Mouse (Mus musculus) neural tube, embryonic 12.5 days (tissue): ENCODE data around the gene B3galnt1. TPM values are rescaled to one million over a fixed set of nuclear protein-coding genes. Genes with fewer than 3 reads are reported as not detected.

Experiments used
- ATAC-seq: fragments of 200-750 bp; cut with Nextera tagmentation; 2 replicates; pipeline ENCODE4 v1.8.0; 2017; ENCODE audit warnings: low read depth, mild to moderate bottlenecking, moderate TSS enrichment, moderate library complexity; ENCODE audit not compliant: low FRiP score
- H3K27ac ChIP-seq: fragments of 300-500 bp; sonication (generic); 2 replicates; pipeline ENCODE4 v1.5.1; 2016
- H3K27me3 ChIP-seq: fragments of 300-500 bp; sonication (generic); replicated peaks from 2 replicates; pipeline ENCODE4 v1.6.1; 2016; ENCODE audit warnings: mild to moderate bottlenecking
- H3K36me3 ChIP-seq: fragments of 300-500 bp; sonication (generic); 2 replicates; pipeline ENCODE4 v1.6.1; 2016; ENCODE audit warnings: mild to moderate bottlenecking
- H3K4me1 ChIP-seq: fragments of 300-500 bp; sonication (generic); 2 replicates; pipeline ENCODE4 v1.6.1; 2016
- H3K4me2 ChIP-seq: fragments of 300-500 bp; sonication (generic); replicated peaks from 2 replicates; pipeline ENCODE4 v1.6.1; 2016; ENCODE audit warnings: mild to moderate bottlenecking
- H3K4me3 ChIP-seq: fragments of 300-500 bp; sonication (generic); 2 replicates; pipeline ENCODE4 v1.5.1; 2016
- H3K9ac ChIP-seq: fragments of 300-500 bp; sonication (generic); 2 replicates; pipeline ENCODE4 v1.6.1; 2016; ENCODE audit warnings: mild to moderate bottlenecking
- H3K9me3 ChIP-seq: fragments of 300-500 bp; sonication (generic); 2 replicates; pipeline ENCODE4 v1.6.1; 2016; ENCODE audit warnings: mild to moderate bottlenecking
- whole genome bisulfite sequencing: fragments of 180-500 bp; shearing (Covaris S2); methylation state at CpG from one replicate; pipeline ENCODE4 v1.1.7; 2016; 5-methylcytosine and 5-hydroxymethylcytosine counted together
- polyA plus RNA-seq: library from polyadenylated mRNA; unstranded; fragments of >200 nt; fragmentation: Nextera tagmentation; extraction: Ambion mirVana; gene quantifications from 2 replicates; pipeline ENCODE4 v1.2.1, GENCODE M21; 2016

B3galnt1 gene
- polyA plus RNA-seq, 1 experiment from 2014 or later: 46.9 TPM

DNA sequence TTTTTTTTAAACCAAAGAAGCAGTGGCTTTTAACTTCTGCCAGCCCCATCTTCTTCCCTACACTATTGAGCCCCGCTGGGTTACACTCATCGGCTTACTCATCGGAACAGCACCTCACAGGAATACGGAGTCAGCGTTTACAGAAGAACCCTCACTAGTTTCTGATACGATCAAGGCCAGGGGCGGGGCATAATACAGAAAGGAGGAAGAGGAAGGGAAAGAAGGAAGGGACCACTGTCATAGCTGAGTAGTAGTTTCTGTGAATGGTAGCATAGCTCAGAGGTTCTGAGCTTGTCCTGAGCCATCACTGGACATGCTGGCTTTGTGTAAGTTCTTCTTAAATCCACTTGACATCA is 38.8 kb downstream of the B3galnt1 start:
- ATAC-seq: no peak
- Histone ChIP-seq H3K27ac (no peak overlapping the region), H3K9me3 (no peaks in the 10 kb centered on the region), H3K36me3 (no peaks in the 10 kb centered on the region), H3K4me2 (no peak overlapping the region), H3K4me3 (no peak overlapping the region), H3K27me3 (no peaks in the 10 kb centered on the region), H3K9ac (no peak overlapping the region), H3K4me1 (no peaks in the 10 kb centered on the region; the same call in 1 of the 2 replicates)
- WGBS: 94% methylated on average over 7 of the region's 7 CpGs

DNA sequence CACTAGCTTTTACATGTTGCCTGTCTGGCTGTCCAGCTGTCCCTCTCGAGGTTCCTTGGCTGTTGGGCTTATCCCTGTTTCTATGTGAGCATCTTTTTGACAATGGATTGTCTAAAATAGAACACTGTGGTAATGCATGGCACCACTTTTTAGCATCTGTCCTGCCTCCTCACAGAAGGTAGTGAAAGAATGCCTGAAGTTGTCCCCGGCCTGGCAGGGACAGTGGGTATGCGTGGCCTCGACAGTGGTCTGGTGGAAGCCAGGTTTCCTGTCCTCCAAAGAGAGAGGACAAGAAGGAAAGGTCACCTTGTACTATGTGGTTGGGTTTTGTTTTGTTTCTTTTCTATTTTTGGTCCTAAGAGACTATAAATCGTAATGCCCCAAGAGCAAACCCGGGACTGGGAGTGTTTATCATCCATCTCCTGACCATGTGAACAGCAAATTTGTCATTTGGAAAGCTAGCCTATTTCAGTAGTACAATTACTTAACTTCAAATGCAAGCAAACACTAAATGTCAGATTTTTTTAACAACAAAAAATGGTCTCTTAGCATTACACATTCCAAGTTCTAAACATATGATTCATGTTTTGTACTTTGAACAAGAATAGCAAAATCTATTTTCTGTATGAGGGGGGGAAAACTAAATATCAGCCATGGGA is 39.3 kb downstream of the B3galnt1 start:
- Histone ChIP-seq H3K9ac (no peak overlapping the region), H3K9me3 (no peaks in the 10 kb centered on the region), H3K4me3 (no peak overlapping the region), H3K27me3 (no peaks in the 10 kb centered on the region), H3K4me1 (no peaks in the 10 kb centered on the region; the same call in 1 of the 2 replicates), H3K36me3 (no peaks in the 10 kb centered on the region), H3K27ac (no peak overlapping the region), H3K4me2 (no peak overlapping the region)
- ATAC-seq: no peak
- 85% methylated on average over 6 of the region's 6 CpGs for WGBS

DNA sequence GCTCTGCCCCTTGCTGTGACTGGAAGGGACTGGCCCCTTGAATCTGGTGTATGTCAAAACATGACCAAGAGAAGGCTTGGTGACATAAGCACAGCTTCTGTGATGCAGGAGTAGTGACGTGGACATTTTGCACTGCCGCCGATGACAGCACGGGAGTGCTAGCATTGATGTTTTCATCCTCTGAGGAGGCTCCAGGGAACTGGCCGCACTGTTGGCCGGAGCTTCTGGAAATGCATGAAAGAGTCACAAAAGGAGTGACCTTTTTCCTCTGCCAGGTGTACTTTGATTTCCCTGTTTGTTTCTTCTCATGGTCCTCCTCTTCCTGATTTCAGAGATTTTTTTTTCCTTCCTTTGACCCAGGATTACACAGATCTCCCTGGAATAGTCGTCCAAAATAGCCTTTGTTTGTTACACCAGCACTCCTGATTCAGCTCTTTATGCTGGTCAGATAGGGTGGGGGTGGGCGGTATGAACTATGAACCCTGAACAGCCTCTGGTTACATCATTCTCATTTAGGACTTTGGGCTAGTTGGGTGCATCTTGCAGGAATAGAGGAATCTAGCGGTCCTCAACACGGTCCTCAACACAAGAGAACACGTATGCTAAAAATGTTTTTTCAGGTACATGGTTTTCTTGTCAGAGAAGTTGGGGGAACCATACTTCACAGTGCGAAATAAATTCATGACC is 42.5 kb downstream of the B3galnt1 start:
- H3K4me3 ChIP-seq: no peak overlapping the region
- H3K4me1 ChIP-seq: no peaks in the 10 kb centered on the region; the same call in 1 of the 2 replicates
- H3K4me2 ChIP-seq: no peak overlapping the region
- no peaks in the 10 kb centered on the region for H3K9me3 ChIP-seq
- H3K36me3 ChIP-seq: peaks cover 15% of the 10 kb centered on the region; the same call in 1 of the 2 replicates
- H3K9ac ChIP-seq: no peak overlapping the region
- H3K27me3 ChIP-seq: no peaks in the 10 kb centered on the region
- ATAC-seq: no peak
- WGBS: 86% methylated on average over 12 of the region's 12 CpGs
- H3K27ac ChIP-seq: no peak overlapping the region

DNA sequence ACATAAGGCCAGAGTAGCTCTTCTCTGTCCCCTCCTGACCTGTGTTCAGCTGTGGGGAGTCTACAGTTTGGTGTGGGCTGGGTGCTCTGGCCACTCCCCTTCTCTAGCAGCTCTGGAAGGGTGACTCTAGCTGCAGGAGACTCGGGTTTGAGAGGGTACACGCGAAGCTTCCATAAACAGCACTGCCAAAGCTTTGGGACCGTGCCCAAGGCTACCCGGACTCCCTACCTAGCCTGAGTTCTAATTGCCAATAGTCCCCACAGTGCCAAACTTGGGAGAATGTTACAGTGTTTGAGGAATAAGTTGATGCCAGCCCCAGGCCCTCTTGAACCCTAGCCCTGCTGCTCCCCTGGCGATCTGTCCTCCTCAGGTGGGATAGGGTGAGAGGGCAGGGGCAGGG is 43.2 kb downstream of the B3galnt1 start:
- WGBS: 94% methylated on average over 6 of the region's 6 CpGs
- Histone ChIP-seq H3K36me3 (peaks cover 15% of the 10 kb centered on the region; the same call in 1 of the 2 replicates), H3K27ac (no peak overlapping the region), H3K9me3 (no peaks in the 10 kb centered on the region), H3K4me3 (no peak overlapping the region), H3K4me1 (no peaks in the 10 kb centered on the region; the same call in 1 of the 2 replicates), H3K9ac (no peak overlapping the region), H3K27me3 (no peaks in the 10 kb centered on the region), H3K4me2 (no peak overlapping the region)
- no peak for ATAC-seq

- no peaks in the 10 kb centered on the region for H3K4me1 ChIP-seq
- no peak overlapping the region for H3K9ac ChIP-seq
- 82% methylated on average over 4 of the region's 4 CpGs for WGBS
- H3K9me3 ChIP-seq: no peaks in the 10 kb centered on the region
- peaks cover 15% of the 10 kb centered on the region for H3K36me3 ChIP-seq
- H3K27me3 ChIP-seq: no peaks in the 10 kb centered on the region
- H3K27ac ChIP-seq: no peak overlapping the region
- H3K4me2 ChIP-seq: no peak overlapping the region
- ATAC-seq: no peak
- no peak overlapping the region for H3K4me3 ChIP-seq
These were observed 49.2 kb downstream of the B3galnt1 start for GRCm38 (mm10) chr3:69549602-69550001.

DNA sequence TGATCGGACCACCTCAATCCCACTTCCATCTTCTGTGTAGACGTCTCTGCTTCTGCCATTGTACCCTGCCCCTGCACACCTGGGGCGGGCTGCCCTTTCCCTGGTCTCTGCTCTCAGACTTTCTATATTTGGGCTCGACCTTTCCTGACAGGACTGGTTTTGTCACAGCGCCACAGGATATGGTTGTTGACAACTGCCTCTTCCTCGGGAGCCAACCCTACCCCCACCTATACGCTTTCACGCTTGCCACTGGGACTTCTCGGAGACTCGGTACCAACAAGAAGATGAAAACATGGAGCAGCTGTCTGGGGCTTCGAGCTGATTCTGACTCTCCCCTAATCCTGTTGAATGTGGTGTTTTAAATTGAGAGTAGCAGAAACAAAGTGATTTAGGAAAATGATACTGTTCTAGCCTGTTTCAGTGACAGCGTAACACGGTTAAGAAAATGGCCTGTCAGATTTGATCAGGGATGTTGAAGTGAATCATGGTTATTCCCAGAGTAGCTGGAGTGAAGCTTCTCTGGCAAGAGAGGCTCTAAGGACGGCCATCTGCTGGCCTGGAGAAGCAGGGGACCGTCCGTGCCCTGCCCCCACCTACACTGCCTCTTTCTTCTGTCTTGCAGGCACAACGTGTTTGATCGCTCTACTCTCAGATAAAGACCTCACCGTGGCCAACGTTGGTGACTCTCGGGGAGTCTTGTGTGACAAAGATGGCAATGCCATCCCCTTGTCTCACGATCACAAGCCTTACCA is 49.9 kb downstream of the B3galnt1 start:
- no peak overlapping the region for H3K4me2 ChIP-seq
- H3K36me3 ChIP-seq: peaks cover 13% of the 10 kb centered on the region
- H3K4me3 ChIP-seq: no peak overlapping the region
- no peaks in the 10 kb centered on the region for H3K4me1 ChIP-seq
- no peak overlapping the region for H3K9ac ChIP-seq
- no peaks in the 10 kb centered on the region for H3K9me3 ChIP-seq
- H3K27me3 ChIP-seq: no peaks in the 10 kb centered on the region
- H3K27ac ChIP-seq: no peak overlapping the region
- ATAC-seq: no peak
- 87% methylated on average over 22 of the region's 22 CpGs for WGBS

DNA sequence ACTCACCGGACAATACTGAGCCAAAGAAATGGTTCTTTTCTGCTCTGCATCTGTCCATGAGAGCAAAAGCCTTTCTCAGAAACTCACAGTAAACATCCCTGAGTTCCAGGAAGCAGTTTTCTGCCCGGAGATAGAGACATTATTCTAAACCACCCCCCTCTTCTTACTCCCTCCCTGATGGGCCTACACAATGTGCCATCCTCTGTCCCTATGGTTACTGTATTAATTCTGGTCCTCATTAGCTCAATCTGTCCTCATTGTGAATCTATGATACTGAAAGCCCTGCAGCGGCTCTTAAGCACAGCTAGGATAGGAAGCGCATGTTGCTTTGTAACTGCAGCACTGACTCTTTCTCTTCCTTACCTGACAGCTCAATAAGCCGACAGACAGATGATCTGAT is 53.7 kb downstream of the B3galnt1 start:
- no peaks in the 10 kb centered on the region for H3K27me3 ChIP-seq
- 73% methylated on average over 5 of the region's 5 CpGs for WGBS
- H3K36me3 ChIP-seq: no peaks in the 10 kb centered on the region; the same call in 1 of the 2 replicates
- peak; percentile 10; the same call in 1 of the 2 replicates for ATAC-seq
- no peak overlapping the region for H3K27ac ChIP-seq
- H3K4me1 ChIP-seq: no peaks in the 10 kb centered on the region; the same call in 1 of the 2 replicates
- no peak overlapping the region for H3K4me3 ChIP-seq
- H3K9me3 ChIP-seq: no peaks in the 10 kb centered on the region
- no peak overlapping the region for H3K9ac ChIP-seq
- no peak overlapping the region for H3K4me2 ChIP-seq

- H3K4me3 ChIP-seq: no peak overlapping the region
- H3K4me2 ChIP-seq: no peak overlapping the region
- ATAC-seq: no peak
- peaks cover 4% of the 10 kb centered on the region for H3K4me1 ChIP-seq
- H3K9me3 ChIP-seq: no peaks in the 10 kb centered on the region
- 97% methylated on average over 1 of the region's 1 CpGs for WGBS
- H3K27me3 ChIP-seq: no peaks in the 10 kb centered on the region
- H3K9ac ChIP-seq: no peak overlapping the region
- H3K36me3 ChIP-seq: no peaks in the 10 kb centered on the region; the same call in 1 of the 2 replicates
- no peak overlapping the region for H3K27ac ChIP-seq
These were observed 55.0 kb downstream of the B3galnt1 start for GRCm38 (mm10) chr3:69543730-69544129.

DNA sequence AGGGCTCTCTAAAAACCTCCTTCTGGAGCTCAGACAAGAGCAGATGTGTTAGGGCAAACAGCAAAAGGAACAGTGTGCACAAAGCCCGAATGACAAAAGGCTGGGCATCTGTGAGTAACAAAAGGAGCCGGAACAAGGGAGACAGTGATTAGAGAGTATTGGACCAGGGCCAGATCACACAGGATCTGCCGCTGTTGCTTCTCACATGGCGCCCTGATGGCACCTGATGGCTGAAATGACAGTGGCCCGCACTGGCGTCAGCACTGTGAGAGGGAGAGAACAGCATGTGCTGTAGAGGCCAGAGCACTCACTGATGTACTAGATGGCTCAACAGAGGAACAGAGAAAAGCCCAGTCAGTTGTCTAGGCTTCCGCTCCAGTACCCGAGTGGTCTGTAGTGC is 55.8 kb downstream of the B3galnt1 start:
- peak; percentile 67 for ATAC-seq
- H3K36me3 ChIP-seq: no peaks in the 10 kb centered on the region
- no peak overlapping the region for H3K4me3 ChIP-seq
- 45% methylated on average over 8 of the region's 8 CpGs for WGBS
- H3K27ac ChIP-seq: no peak overlapping the region
- peaks cover 4% of the 10 kb centered on the region; the same call in 1 of the 2 replicates for H3K27me3 ChIP-seq
- no peak overlapping the region for H3K9ac ChIP-seq
- peaks cover 4% of the 10 kb centered on the region for H3K4me1 ChIP-seq
- no peaks in the 10 kb centered on the region for H3K9me3 ChIP-seq
- no peak overlapping the region for H3K4me2 ChIP-seq

- peak; percentile 64; the same call in 1 of the 2 replicates for ATAC-seq
- Histone ChIP-seq H3K27me3 (peaks cover 5% of the 10 kb centered on the region), H3K4me1 (peaks cover 27% of the 10 kb centered on the region), H3K36me3 (no peaks in the 10 kb centered on the region), H3K4me3 (no peak overlapping the region), H3K4me2 (peak overlapping the region; percentile 41), H3K9ac (no peak overlapping the region), H3K9me3 (no peaks in the 10 kb centered on the region), H3K27ac (no peak overlapping the region)
- 22% methylated on average over 25 of the region's 25 CpGs for WGBS
These were observed 62.7 kb downstream of the B3galnt1 start for GRCm38 (mm10) chr3:69535941-69536647.

DNA sequence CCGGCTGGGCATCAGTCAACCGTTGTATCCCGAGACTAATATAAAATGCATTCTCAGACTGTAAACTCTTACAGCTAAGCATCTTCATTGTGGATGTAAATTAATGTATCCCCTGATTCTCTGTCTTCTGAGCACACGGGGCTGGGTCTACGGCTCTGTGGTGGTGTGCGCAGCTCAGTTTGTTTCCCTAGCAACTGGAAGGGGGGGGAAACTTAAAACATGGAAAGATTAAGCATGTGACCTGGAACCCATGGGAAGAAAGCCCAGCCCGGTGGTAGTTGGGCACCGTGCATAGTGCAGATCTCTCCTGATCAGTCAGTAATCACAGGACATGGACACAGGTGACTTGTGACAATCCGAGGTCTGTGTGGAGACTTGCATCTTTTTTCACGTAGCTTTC is 63.3 kb downstream of the B3galnt1 start:
- H3K9me3 ChIP-seq: no peaks in the 10 kb centered on the region
- H3K27me3 ChIP-seq: peaks cover 5% of the 10 kb centered on the region
- H3K4me2 ChIP-seq: peak overlapping the region; percentile 41; the same call in 1 of the 2 replicates
- H3K9ac ChIP-seq: no peak overlapping the region
- peaks cover 27% of the 10 kb centered on the region for H3K4me1 ChIP-seq
- no peak overlapping the region for H3K27ac ChIP-seq
- H3K4me3 ChIP-seq: no peak overlapping the region
- peak; percentile 61 for ATAC-seq
- WGBS: 34% methylated on average over 10 of the region's 10 CpGs
- H3K36me3 ChIP-seq: no peaks in the 10 kb centered on the region

DNA sequence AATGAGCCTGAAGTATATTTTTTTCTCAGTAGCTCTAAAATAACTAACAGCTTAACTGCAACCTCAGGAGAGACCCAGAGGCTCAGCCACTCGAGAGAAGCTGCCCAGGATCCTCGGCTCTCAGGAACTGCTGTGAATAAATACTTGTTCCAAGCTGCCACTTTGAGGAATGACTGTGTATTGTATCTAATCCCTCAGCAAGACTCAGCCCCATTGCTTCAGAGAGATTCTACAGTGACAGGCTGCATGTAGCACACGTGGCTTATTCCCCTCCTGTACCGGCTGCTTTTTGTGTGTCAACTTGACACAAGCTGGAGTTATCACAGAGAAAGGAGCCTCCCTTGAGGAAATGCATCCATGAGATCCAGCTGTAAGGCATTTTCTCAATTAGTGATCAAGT is 66.1 kb downstream of the B3galnt1 start:
- ATAC-seq: no peak
- no peaks in the 10 kb centered on the region for H3K9me3 ChIP-seq
- no peaks in the 10 kb centered on the region for H3K36me3 ChIP-seq
- H3K4me1 ChIP-seq: peaks cover 23% of the 10 kb centered on the region
- no peak overlapping the region for H3K27ac ChIP-seq
- no peak overlapping the region for H3K4me3 ChIP-seq
- H3K4me2 ChIP-seq: no peak overlapping the region
- WGBS: 55% methylated on average over 4 of the region's 4 CpGs
- H3K27me3 ChIP-seq: no peaks in the 10 kb centered on the region; the same call in 1 of the 2 replicates
- H3K9ac ChIP-seq: no peak overlapping the region
